Mouse (Mus musculus) lung, adult 2 months (tissue): ENCODE data around the gene Sh2d4b.

Experiments
- CTCF ChIP-seq: fragments of 200-500 bp; IDR thresholded peaks from 2 replicates; pipeline ENCODE4 v1.5.1; 2011; ENCODE audit warnings: mild to moderate bottlenecking, low read length, control low read depth; ENCODE audit not compliant: insufficient read depth
- POLR2A ChIP-seq: fragments of 200-500 bp; IDR thresholded peaks from 2 replicates; pipeline ENCODE4 v1.6.1; 2011; ENCODE audit warnings: low read depth, mild to moderate bottlenecking, control low read depth, low read length, borderline replicate concordance; ENCODE audit errors: extremely low read depth

- TF ChIP-seq CTCF = no peak
- no peak for TF ChIP-seq POLR2A
Measured at GRCm38 (mm10) chr14:40908763-40909162, 15.7 kb upstream of the Sh2d4b start.
